Mouse (Mus musculus) left cerebral cortex, adult 2 months (tissue): ENCODE results near the gene Rag1. TPM values are rescaled to one million over a fixed set of nuclear protein-coding genes. Genes with fewer than 3 reads are reported as not detected.

Experiments
- DNase-seq, 2 experiments: peaks; one replicate each; pipeline ENCODE4 v3.0.0; 2021 to 2022; ENCODE audit warnings: low spot score in 2 of 2, mixed read lengths in 1 of 2; ENCODE audit errors: extremely low spot score in 1 of 2
- H3K27ac ChIP-seq: fragments of 200-600 bp; 2 replicates; pipeline ENCODE4 v1.8.1; 2022
- H3K4me3 ChIP-seq: fragments of 200-600 bp; 2 replicates; pipeline ENCODE4 v1.8.1; 2022
- CTCF ChIP-seq: fragments of 200-600 bp; IDR thresholded peaks from 2 replicates; pipeline ENCODE4 v1.8.1; 2022; ENCODE audit warnings: antibody characterized with exemption, mild to moderate bottlenecking, moderate library complexity
- intact Hi-C: fragments of 180-260 bp; cut with DNase I; formaldehyde crosslinking; loops from one replicate; pipeline ENCODE4 v1.15.1; 2025
- total RNA-seq, 2 experiments: library from RNA; stranded (reverse); gene quantifications; 2 replicates each; pipeline ENCODE4 v1.2.3; 2021

Gene Rag1
- total RNA-seq, 2 experiments from 2014 or later: 0.19 to 0.25 TPM

DNA sequence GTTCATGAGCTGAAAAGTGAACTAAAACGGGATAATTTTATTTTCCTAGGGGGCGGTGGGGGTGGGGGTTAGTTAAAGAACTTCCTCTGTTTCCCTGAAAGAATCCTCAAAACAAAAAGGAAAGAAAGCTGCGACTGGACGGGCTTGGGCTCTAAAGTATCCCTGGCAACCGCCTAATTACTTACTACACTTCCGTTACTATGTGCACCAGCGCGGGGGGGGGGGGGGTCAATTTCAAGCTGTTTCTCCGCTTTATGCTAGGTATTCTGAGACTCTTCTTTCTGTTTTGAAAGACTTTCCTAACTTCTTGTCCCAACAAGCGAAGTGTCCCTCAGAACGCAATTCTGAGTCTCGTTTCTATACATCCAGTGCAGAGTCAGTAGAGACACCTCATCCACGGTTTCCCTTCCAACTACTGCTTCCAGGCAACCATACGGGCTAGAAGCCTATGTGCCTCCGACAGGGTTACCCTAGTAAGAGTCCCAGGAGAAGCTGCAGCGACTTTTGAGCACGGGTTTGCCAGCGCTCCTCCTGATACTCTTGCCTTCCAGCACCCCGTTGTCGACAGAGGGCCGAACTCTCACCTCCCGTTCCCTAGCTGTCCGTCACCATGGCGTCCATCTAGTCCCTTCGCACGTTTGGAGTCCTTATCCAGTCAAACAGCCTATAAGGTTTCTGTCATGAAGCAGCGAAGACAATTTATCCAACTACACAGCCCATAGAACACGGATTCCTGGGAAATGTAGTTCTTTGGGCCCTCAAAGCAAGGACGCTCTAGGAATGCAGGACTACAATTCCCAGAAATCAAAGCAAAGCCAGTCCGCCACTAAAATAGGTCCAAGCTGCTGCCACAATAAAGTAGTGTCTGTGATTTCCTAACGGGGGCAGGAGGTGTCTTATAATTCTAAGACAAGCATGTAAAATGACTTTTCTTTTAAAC lies 20.7 kb downstream of the Rag1 start:
- peak; percentile 16 for TF ChIP-seq CTCF
- intact Hi-C loops: no loop called here
- peak overlapping the region; percentile 87 for H3K4me3 ChIP-seq
- peak; percentile 73 to 83 for DNase-seq
- H3K27ac ChIP-seq: peak overlapping the region; percentile 94

DNA sequence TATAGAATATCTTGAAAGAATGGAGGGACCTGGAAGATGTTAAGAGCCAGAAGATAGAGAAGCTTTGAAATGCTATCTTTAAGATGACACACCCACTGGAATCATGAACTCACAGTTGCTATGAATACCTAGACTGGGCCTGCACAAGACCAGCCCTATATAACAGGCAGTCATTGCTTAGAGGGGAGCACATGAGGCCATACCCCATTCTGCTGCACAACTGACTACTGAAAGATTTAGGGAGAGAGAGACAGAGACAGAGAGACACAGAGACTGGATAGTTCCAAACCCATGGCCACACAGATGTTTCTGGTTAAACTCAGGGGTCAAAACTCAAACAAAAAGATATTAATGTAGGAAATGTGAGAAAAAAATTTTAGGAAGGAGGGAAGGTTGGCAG lies 22.1 kb downstream of the Rag1 start:
- Histone ChIP-seq H3K27ac (no peak overlapping the region), H3K4me3 (no peak overlapping the region)
- no peak for DNase-seq
- no peak for TF ChIP-seq CTCF
- intact Hi-C loops: no loop called here

DNA sequence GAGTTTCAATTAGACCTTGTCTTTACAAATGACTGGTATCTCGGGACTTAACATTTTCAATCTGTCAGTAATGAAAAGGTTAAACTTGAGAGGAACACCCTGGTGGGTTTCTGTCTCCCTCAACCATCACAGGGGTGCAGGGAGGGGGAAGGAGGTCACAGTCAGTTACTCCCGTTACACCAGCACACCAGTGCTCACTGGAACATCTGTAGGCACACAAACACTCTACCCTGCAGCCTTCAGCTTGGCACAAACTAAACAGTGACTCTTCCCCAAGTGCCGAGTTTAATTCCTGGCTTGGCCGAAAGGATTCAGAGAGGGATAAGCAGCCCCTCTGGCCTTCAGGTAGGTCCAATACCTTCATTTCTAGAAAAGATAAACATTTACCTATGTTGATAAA lies 24.8 kb downstream of the Rag1 start, which contains the start of gene Rag2:
Gene Rag2, plus strand, starts transcription at position 193 of the 400 bp plus-strand sequence.
- Histone ChIP-seq H3K4me3 (no peak within 1 kb of the TSS), H3K27ac (no peak within 1 kb of the TSS)
- no peak for TF ChIP-seq CTCF
- intact Hi-C loops: no loop called here
- no peak for DNase-seq

DNA sequence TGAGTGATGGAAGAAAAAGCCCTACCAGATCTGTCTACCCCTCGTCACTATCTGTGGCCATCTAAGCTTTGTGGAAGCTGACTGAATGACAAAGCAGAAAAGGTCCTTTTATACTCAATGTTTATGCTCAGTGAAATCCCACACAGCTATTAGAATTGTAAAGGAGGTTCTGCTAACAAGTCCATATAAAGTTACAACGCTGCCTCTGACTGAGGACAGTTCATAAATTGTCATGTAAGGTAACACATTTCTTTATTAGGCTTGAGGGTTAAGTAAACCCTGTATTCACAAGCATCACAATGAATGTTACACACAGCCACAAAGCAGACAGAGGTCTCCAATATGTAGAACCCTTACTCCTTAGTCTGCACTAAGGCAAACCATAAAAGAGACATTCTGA lies 25.3 kb downstream of the Rag1 start:
- intact Hi-C loops: no loop called here
- no peak for DNase-seq
- no peak for TF ChIP-seq CTCF
- Histone ChIP-seq H3K27ac (no peak overlapping the region), H3K4me3 (no peak overlapping the region)

DNA sequence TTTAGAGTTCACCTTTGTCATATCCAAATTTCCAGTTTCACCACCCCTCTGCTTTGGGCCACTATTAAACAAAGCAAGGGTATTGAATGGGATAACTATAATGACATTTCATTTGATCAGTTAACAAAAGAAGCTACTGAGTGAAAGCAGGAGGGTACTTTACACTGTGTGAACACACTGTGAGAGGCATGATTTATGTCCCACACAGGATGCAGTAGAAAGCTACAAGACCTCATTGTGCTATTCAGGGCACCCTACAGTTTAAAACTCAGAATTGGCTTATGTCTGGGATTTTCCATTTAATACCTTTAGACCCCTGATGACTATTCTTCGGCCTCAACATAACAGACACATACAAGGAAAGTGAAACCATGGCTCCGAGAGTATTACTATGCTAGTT lies 26.3 kb downstream of the Rag1 start:
- intact Hi-C loops: no loop called here
- no peak for DNase-seq
- TF ChIP-seq CTCF: no peak
- H3K4me3 ChIP-seq: no peak overlapping the region
- no peak overlapping the region for H3K27ac ChIP-seq

DNA sequence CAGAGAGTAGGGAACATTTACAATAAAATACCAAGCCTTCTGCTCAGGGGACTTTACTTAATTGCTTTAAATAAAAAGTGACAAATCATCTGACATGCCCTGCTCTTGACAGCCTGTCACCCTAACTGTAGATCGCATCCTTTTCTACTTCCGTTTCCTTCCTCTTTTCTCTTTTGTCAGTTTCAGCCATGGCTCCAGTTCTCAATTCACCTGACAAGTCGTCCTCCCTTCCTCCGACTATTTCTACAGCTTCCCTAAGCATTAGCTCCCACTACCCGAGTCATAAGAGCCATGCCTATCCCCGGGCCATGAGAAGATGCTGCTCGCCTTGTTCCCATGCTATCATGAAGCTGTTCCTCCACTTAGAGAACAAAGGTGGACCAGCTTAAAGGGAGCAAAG lies 27.7 kb downstream of the Rag1 start:
- Histone ChIP-seq H3K4me3 (no peak overlapping the region), H3K27ac (no peak overlapping the region)
- TF ChIP-seq CTCF: no peak
- intact Hi-C loops: no loop called here
- DNase-seq: no peak

DNA sequence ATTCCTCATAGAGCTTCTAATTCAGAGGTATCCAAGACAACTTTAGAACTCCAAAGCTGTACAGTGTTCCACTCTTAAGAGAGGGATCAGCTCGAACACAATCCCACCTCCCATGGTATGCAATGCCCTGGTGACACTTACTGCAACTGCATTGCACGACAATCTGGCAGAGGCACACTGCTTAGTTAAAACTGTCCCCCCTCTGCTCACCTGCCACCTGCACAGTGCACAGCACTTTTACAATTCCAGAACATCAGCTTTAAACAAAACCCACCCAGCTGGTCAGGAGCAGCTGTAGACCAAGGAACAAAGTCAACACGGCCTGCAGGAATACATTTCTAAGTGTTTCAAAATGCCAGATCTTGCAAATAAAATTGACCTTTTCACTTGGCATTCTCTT lies 28.4 kb downstream of the Rag1 start:
- Histone ChIP-seq H3K4me3 (no peak overlapping the region), H3K27ac (no peak overlapping the region)
- DNase-seq: no peak
- intact Hi-C loops: no loop called here
- TF ChIP-seq CTCF: no peak

DNA sequence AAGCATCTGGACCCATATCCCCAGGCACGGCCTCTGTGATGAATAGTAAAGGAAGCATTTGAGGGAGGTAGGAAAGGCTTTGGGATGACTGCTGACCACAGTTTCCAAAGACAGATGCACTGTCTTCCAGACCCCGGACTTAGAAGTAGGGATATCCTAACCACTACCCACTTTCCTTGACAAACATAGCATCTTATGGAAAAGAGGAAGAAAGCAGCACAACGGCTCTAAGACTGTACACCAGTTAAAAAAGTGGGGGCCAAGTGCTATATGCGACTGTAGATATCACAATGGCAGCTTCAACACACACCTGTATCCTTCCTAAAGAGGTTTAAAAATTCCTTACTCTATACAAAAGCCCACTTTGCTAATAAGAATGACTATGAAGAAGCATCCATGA lies 30.9 kb downstream of the Rag1 start:
- no peak for DNase-seq
- H3K4me3 ChIP-seq: no peak overlapping the region
- intact Hi-C loops: no loop called here
- TF ChIP-seq CTCF: no peak
- no peak overlapping the region for H3K27ac ChIP-seq

DNA sequence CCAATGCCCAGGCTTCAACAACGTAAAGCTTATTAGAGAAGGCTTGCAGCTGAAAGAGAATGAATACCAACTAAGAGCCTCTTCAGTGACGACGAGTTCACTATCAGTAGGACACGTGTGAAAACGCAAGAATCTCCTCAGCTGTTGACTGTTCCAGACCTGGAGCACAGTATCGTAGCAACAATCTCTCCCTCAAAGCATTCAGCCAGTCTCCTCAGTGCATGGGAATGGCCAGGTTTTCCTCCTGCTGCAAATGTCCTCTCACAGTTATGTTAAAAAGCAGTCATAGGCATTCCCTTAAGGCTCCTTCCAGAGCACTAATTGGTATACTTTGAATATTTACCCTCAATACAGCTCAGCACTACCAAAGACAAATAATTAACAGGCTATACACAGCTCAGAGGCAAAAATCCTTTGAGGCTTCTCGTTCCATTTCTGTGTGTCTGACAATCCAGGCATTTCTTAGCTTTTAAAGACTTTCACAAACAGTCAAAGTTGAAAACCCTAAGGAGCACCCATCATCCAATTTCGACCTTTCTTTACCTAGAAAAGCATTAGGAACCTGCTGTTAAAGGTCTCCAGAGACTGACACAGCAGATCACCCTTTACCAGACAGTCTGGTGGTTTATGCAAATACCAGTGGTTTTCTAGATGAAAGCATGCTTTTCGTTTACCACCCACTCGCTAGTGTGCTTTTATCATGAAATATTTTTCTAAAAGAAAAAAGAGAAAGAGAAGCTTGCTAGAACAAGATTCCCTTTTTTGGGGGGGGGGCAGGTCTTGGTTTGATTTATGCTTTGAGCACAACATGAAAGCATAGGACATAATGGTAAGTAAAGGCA lies 33.6 kb downstream of the Rag1 start:
- H3K4me3 ChIP-seq: no peak overlapping the region
- DNase-seq: no peak
- H3K27ac ChIP-seq: no peak overlapping the region
- intact Hi-C loops: no loop called here
- no peak for TF ChIP-seq CTCF

DNA sequence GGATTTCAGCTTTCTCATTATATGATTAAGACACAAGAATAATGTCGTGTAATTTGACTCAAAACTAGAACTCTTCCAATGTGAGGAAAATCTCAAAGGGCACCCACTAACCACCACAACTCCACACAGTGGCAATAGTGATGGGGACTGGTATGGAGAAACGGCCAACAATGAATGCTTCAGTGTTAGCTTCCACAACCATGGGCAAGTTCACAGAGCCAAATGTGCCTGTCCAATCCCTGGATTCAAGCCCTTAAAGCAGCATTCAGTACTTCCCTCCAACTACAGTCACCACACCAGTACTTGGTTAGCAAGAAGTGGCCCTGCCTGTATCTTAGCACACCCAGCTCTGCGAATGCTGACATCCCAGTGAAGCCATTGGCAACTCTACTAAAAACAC lies 38.4 kb downstream of the Rag1 start:
- intact Hi-C loops: no loop called here
- no peak for TF ChIP-seq CTCF
- DNase-seq: no peak
- Histone ChIP-seq H3K4me3 (no peak overlapping the region), H3K27ac (no peak overlapping the region)

DNA sequence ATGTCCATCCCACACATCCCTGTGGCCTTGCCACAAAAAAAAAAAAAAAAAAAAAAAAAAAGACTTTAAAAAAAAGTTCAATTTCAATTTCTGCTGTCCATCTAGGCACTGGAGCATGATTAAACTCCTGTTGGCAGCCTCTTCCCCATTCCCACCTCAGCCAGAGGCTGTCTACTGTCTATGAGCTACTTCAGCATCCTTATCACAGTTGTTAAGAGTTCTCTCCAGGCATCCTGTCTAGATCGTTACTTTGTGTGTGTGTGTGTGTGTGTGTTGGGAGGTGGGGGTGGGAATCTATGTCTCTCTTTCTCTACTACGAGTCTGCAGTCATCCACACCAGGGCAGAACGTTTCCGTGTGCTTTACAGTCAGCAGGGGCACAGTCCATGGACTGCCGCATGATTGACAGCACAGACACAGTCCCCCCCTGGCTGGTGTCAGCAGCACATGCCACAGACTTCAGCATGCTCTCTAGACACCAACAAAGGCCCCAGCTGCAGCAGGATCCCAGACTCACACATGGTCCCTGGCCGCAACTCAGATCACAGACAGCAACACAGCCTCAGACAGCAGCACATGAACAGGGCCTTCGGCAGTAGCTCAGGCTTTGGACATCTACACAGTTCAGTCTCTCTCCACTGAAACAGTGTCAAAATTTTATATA lies 40.9 kb downstream of the Rag1 start:
- no peak for TF ChIP-seq CTCF
- Histone ChIP-seq H3K27ac (no peak overlapping the region), H3K4me3 (no peak overlapping the region)
- intact Hi-C loops: no loop called here
- DNase-seq: no peak

DNA sequence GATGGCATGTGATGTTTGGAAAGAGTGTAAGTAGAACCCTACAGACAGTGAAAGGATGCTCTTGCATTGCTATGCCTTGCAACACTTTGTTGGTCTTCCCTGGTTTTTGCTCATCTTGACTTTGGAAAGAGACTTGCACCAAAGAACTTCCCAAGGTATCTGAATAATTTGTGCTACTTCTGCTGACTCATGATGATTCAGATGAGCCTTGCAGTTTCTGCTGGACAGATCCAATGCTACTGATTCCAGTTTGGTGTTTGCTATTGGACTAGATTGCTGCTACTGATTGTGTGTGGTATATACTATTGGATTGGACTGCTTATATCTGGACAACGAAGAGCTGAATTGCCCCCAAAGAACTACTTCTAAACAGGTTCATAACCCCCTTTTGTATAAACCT lies 46.2 kb downstream of the Rag1 start:
- no peak for TF ChIP-seq CTCF
- DNase-seq: no peak
- intact Hi-C loops: no loop called here
- Histone ChIP-seq H3K4me3 (no peak overlapping the region), H3K27ac (no peak overlapping the region)
